Mouse (Mus musculus) liver, embryonic 11.5 days (tissue): ENCODE measurements at regions not wholly inside any gene's neighbourhood (a gene's known extent, or its start where the extent isn't known, plus 50 kb on each side); places are given as distances from the start of the nearest gene placed in this dataset.

Experiments used
- ATAC-seq: fragments of 200-750 bp; cut with Nextera tagmentation; replicated peaks from 2 replicates; pipeline ENCODE4 v1.8.0; 2017; ENCODE audit warnings: moderate number of reproducible peaks, mild to moderate bottlenecking, moderate TSS enrichment, moderate library complexity; ENCODE audit not compliant: low FRiP score
- DNase-seq: peaks from one replicate; pipeline ENCODE4 v3.0.0-alpha.2; 2017; ENCODE audit warnings: low spot score
- H3K27ac ChIP-seq: fragments of 300-500 bp; sonication (generic); 2 replicates; pipeline ENCODE4 v1.5.1; 2014; ENCODE audit warnings: mild to moderate bottlenecking, low read depth, low read length, control low read depth
- H3K27me3 ChIP-seq: fragments of 300-500 bp; sonication (generic); replicated peaks from 2 replicates; pipeline ENCODE4 v1.6.1; 2014; ENCODE audit warnings: low read length, mixed read lengths; ENCODE audit not compliant: control insufficient read depth, insufficient read depth
- H3K36me3 ChIP-seq: fragments of 300-500 bp; sonication (generic); 2 replicates; pipeline ENCODE4 v1.6.1; 2014; ENCODE audit warnings: mild to moderate bottlenecking, low read length, moderate library complexity, mixed read lengths; ENCODE audit not compliant: control insufficient read depth, insufficient read depth
- H3K4me1 ChIP-seq: fragments of 300-500 bp; sonication (generic); replicated peaks from 2 replicates; pipeline ENCODE4 v1.6.1; 2014; ENCODE audit warnings: low read length, mixed read lengths; ENCODE audit not compliant: control insufficient read depth, insufficient read depth
- H3K4me2 ChIP-seq: fragments of 300-500 bp; sonication (generic); 2 replicates; pipeline ENCODE4 v1.6.1; 2014; ENCODE audit warnings: mild to moderate bottlenecking, control low read depth, moderate library complexity
- H3K4me3 ChIP-seq: fragments of 300-500 bp; sonication (generic); 2 replicates; pipeline ENCODE4 v1.5.1; 2014; ENCODE audit warnings: low read depth, low read length, control low read depth
- H3K9ac ChIP-seq: fragments of 300-500 bp; sonication (generic); 2 replicates; pipeline ENCODE4 v1.6.1; 2014; ENCODE audit warnings: low read depth, low read length, control low read depth
- H3K9me3 ChIP-seq: fragments of 300-500 bp; sonication (generic); 2 replicates; pipeline ENCODE4 v1.6.1; 2016; ENCODE audit warnings: low read length, inconsistent platforms, mixed read lengths; ENCODE audit not compliant: control insufficient read depth
- whole genome bisulfite sequencing: fragments of 180-500 bp; shearing (Covaris S2); extraction: QIAGEN DNeasy Blood & Tissue Kit; methylation state at CpG from one replicate; pipeline ENCODE4 v1.1.7; 2014; 5-methylcytosine and 5-hydroxymethylcytosine counted together

DNA sequence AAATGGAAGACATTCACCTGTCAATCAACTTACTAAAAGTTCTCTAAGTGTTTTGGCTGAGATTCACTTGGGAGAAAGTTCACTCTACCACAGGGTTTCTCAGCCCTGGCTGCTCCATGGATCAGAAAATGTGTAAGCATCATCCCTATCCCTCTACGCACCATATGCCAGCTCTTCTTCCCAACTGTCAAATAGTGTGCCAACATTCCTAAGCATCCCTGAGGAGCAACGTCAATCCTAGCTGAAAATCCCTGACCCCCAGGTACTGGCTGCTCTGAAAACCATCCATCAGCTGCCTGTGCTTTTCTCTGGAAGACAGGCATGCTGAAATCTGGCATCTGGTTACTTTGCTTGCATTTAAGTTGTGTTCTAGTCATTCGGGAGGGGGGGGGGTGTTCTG lies 436.5 kb upstream of the Gcfc2 start:
- Histone ChIP-seq H3K27ac (no peak overlapping the region), H3K4me3 (no peak overlapping the region), H3K9ac (no peak overlapping the region), H3K9me3 (no peaks in the 10 kb centered on the region), H3K27me3 (no peaks in the 10 kb centered on the region), H3K4me1 (no peaks in the 10 kb centered on the region), H3K4me2 (no peak overlapping the region), H3K36me3 (no peaks in the 10 kb centered on the region)
- 77% methylated on average over 3 of the region's 3 CpGs for WGBS
- no peak for ATAC-seq
- DNase-seq, result no peak

GRCm38 (mm10) chr6:81496239-81496638 lies 427.2 kb upstream of the Gcfc2 start:
- H3K9me3 ChIP-seq, result no peaks in the 10 kb centered on the region
- ATAC-seq, result no peak
- H3K36me3 ChIP-seq, result no peaks in the 10 kb centered on the region
- H3K4me2 ChIP-seq, result no peak overlapping the region
- no peak overlapping the region for H3K27ac ChIP-seq
- H3K4me1 ChIP-seq, result no peaks in the 10 kb centered on the region
- no peak for DNase-seq
- no peak overlapping the region for H3K4me3 ChIP-seq
- WGBS, result 86% methylated on average over 7 of the region's 7 CpGs
- no peak overlapping the region for H3K9ac ChIP-seq
- no peaks in the 10 kb centered on the region for H3K27me3 ChIP-seq

- Histone ChIP-seq H3K27ac (no peak overlapping the region), H3K36me3 (no peaks in the 10 kb centered on the region), H3K27me3 (no peaks in the 10 kb centered on the region), H3K9ac (no peak overlapping the region), H3K9me3 (no peaks in the 10 kb centered on the region), H3K4me1 (no peaks in the 10 kb centered on the region), H3K4me3 (no peak overlapping the region), H3K4me2 (no peak overlapping the region)
- DNase-seq (no peak), ATAC-seq (no peak)
- whole genome bisulfite sequencing, result 93% methylated on average over 1 of the region's 1 CpGs
Measured at GRCm38 (mm10) chr6:81517185-81517584, 406.3 kb upstream of the Gcfc2 start.

- no peaks in the 10 kb centered on the region for H3K27me3 ChIP-seq
Measured at GRCm38 (mm10) chr6:81562260-81562659, 361.2 kb upstream of the Gcfc2 start.

GRCm38 (mm10) chr6:81563192-81563591 lies 360.3 kb upstream of the Gcfc2 start:
- no peak for DNase-seq
- Histone ChIP-seq H3K9me3 (no peaks in the 10 kb centered on the region), H3K9ac (no peak overlapping the region), H3K4me3 (no peak overlapping the region), H3K27me3 (no peaks in the 10 kb centered on the region), H3K4me1 (no peaks in the 10 kb centered on the region), H3K27ac (no peak overlapping the region), H3K4me2 (no peak overlapping the region), H3K36me3 (no peaks in the 10 kb centered on the region)
- ATAC-seq, result no peak
- WGBS, result 79% methylated on average over 2 of the region's 2 CpGs

More at GRCm38 (mm10) chr6:81562260-81562659, 361.2 kb upstream of the Gcfc2 start:
- no peaks in the 10 kb centered on the region for H3K36me3 ChIP-seq
- H3K4me2 ChIP-seq, result no peak overlapping the region
- H3K4me1 ChIP-seq, result no peaks in the 10 kb centered on the region
- DNase-seq, result no peak
- no peak for ATAC-seq
- H3K27ac ChIP-seq, result no peak overlapping the region
- H3K4me3 ChIP-seq, result no peak overlapping the region
- H3K9me3 ChIP-seq, result no peaks in the 10 kb centered on the region
- WGBS, result 56% methylated on average over 2 of the region's 2 CpGs
- H3K9ac ChIP-seq, result no peak overlapping the region

DNA sequence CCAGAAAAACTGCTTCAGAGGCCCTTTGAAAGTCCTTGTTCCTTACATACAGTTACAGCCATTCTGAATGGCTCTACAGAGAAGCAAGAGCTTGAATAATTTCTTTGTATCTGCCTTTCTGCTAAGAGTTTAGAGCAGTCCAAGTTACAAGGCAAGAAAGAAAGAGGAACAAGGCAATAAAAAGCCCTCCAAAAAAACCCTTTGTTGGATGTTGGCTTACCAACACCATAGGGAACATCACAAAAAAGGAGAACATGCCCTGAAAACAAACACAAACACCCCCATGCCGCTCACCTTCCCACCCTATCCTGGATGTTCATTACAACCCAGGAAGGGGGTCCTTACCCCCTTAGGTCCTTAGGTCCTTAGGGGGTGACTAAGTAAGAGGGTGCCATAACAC lies 359.2 kb upstream of the Gcfc2 start:
- Histone ChIP-seq H3K4me2 (no peak overlapping the region), H3K36me3 (no peaks in the 10 kb centered on the region), H3K27me3 (no peaks in the 10 kb centered on the region), H3K9me3 (no peaks in the 10 kb centered on the region), H3K4me1 (no peaks in the 10 kb centered on the region), H3K27ac (no peak overlapping the region), H3K4me3 (no peak overlapping the region), H3K9ac (no peak overlapping the region)
- WGBS, result 79% methylated on average over 1 of the region's 1 CpGs
- ATAC-seq, result no peak
- no peak for DNase-seq

DNA sequence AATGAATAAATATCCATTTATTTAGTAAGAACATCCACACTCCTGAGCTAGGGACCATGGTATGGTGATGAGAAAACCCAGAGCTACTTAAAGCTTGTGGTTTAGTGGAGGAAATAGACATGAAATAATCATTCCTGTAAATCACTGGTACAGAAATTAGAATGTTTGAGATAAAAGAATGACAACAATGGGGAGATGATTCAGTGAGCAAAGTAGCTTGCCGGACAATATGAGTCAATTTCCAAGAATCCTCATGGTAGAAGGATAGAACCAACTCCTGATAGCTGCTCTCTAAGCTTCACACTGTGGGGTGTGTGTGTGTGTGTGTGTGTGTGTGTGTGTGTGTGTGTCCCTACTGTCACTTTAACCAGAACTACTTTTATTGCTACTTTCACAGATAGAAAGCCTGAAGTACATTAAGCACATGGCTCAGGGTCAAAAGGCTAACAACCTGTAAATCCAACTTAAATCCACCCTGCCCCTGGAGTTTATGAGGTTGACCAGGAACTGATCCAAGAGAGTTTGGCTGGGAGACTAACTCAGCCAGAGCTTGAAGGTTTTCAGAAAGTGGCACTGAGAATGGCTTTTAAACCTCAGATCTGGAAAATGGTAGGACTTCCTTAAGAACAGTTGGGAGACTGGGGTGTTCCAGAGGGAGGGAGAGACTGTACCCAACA lies 336.9 kb upstream of the Gcfc2 start:
- Histone ChIP-seq H3K27me3 (no peaks in the 10 kb centered on the region), H3K4me2 (no peak overlapping the region), H3K9ac (no peak overlapping the region), H3K4me3 (no peak overlapping the region), H3K27ac (no peak overlapping the region), H3K9me3 (no peaks in the 10 kb centered on the region), H3K36me3 (no peaks in the 10 kb centered on the region), H3K4me1 (no peaks in the 10 kb centered on the region)
- DNase-seq, result no peak
- no peak for ATAC-seq
- 70% methylated on average over 1 of the region's 1 CpGs for WGBS

DNA sequence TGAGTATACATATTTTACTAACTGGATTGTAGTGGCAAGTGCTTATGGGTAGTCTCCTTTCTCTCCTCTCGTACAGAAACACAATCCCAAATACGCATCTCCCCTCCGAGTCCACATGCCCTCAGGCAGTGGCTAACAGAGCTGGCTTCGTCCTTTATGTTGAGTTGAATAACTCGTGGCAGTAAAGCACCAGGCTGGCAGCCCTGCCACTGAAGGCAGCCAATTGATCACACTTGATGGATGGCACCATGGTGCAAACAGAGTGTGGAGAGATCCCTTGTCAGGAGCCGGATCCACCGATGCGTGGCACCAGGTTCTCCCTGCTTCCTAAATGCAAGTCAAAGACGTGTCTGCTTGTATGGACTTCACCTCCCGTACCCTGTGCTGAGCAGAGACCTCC lies 333.7 kb upstream of the Gcfc2 start:
- H3K4me1 ChIP-seq, result no peaks in the 10 kb centered on the region

DNA sequence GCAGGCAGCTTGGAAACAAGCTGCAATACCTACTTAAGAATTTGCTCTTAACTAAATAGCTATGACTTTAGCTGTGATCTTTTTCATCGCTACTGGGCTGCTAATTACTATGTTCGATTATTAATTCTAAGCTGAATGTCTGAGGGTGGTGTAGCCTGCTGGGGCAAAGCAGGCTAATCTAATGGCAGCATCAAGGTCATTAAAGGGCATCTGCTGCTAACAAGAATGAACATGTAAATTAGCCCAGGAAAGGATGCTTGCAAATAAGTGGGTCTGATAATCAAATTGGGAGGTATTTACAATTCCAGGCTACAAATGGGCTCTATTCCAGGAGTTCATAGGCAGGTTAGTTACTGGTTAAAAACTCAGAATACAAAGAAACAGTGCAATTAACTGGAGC lies 327.5 kb upstream of the Gcfc2 start:
- WGBS, result 84% methylated on average over 2 of the region's 2 CpGs
- no peak overlapping the region for H3K9ac ChIP-seq
- ATAC-seq, result no peak

More for the DNA sequence above, 333.7 kb upstream of the Gcfc2 start:
- no peak overlapping the region for H3K4me3 ChIP-seq
- H3K4me2 ChIP-seq, result no peak overlapping the region
- 85% methylated on average over 10 of the region's 10 CpGs for WGBS
- no peak overlapping the region for H3K27ac ChIP-seq
- ATAC-seq (no peak), DNase-seq (no peak)
- H3K27me3 ChIP-seq, result no peaks in the 10 kb centered on the region
- no peaks in the 10 kb centered on the region for H3K36me3 ChIP-seq
- no peaks in the 10 kb centered on the region for H3K9me3 ChIP-seq
- H3K9ac ChIP-seq, result no peak overlapping the region

More for the DNA sequence above, 327.5 kb upstream of the Gcfc2 start:
- DNase-seq, result no peak
- Histone ChIP-seq H3K9me3 (no peaks in the 10 kb centered on the region), H3K27me3 (no peaks in the 10 kb centered on the region), H3K36me3 (no peaks in the 10 kb centered on the region), H3K27ac (no peak overlapping the region), H3K4me3 (no peak overlapping the region), H3K4me1 (no peaks in the 10 kb centered on the region), H3K4me2 (no peak overlapping the region)
